In the genomic region with DNA sequence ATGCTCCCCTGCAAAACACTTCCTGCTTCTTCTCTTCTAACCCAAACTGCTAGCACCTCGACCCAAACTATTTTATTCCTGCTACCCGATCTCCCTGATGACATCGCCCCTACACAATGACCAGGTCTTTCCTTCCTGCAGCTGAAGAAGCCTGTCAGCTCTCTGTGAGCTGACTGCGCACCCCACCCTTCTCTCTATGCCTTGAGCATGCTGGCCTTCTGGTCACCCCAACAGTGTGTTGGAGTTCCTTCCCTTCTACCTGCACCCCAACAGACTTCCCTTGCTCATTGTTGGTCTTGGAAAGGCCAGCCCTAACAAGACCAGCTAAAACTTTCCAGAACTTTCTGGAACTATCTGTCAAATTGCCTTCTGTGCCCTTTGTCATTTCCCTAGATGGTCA, we compare ENCODE assay signal across 29 mouse cellular contexts.
DNase-seq lines count a peak whose midpoint lies in the region; ATAC-seq and TF ChIP-seq lines count a peak whose summit lies in the region.
"Had no signal": no experiment of that assay in that cellular context is flagged by ENCODE, and none has a peak within 500 bp of the region (broad histone marks: within the 10 kb centered on the region; RNA-seq: fewer than 3 reads in every experiment).

No protein-coding gene starts in this region.

- no peak for TF ChIP-seq POLR2A in bone marrow, adult 2 months (IDR thresholded peaks at IDR 0.05; ENCODE audit: borderline replicate concordance, control insufficient read depth, low read depth, low read length)

- TF ChIP-seq CTCF in heart, postnatal 0 days (IDR thresholded peaks at IDR 0.05; ENCODE audit: low read depth), result no peak
- no peak for TF ChIP-seq CTCF in liver, postnatal 0 days (IDR thresholded peaks at IDR 0.05; ENCODE audit: low read depth)
- no peak for TF ChIP-seq CTCF in bone marrow, adult 2 months (IDR thresholded peaks at IDR 0.05; ENCODE audit: control insufficient read depth, insufficient read depth, low read length)
- no peak for TF ChIP-seq CTCF in left cerebral cortex, adult 2 months (IDR thresholded peaks at IDR 0.05)

- H3K4me2 ChIP-seq in heart, postnatal 0 days (ENCODE audit: low read depth, low read length), result no peak overlapping the region
- H3K4me2 ChIP-seq in liver, postnatal 0 days (ENCODE audit: low read depth, low read length), result no peak overlapping the region
- H3K4me2 ChIP-seq in liver, embryonic 11.5 days, result no peak overlapping the region
- H3K4me2 ChIP-seq: embryonic facial prominence, embryonic 13.5 days; forebrain, embryonic 12.5 days; forebrain, embryonic 15.5 days; heart, embryonic 12.5 days; heart, embryonic 15.5 days; hindbrain, embryonic 14.5 days had no signal

- intact Hi-C loops in left cerebral cortex, adult 2 months (cut with DNase I), result no loop called here

- H3K79me2 ChIP-seq in macrophage (ENCODE audit: inconsistent target), result no peaks in the 10 kb centered on the region

- H3K9me3 ChIP-seq in heart, postnatal 0 days (replicated peaks; ENCODE audit: control insufficient read depth, low read length), result no peaks in the 10 kb centered on the region
- H3K9me3 ChIP-seq in liver, postnatal 0 days (ENCODE audit: low read length), result no peaks in the 10 kb centered on the region
- no peaks in the 10 kb centered on the region; the same call in 1 of the 2 replicates for H3K9me3 ChIP-seq in liver, embryonic 11.5 days (ENCODE audit: control insufficient read depth, low read length)
- H3K9me3 ChIP-seq: embryonic facial prominence, embryonic 10.5 days; embryonic facial prominence, embryonic 13.5 days; forebrain, embryonic 15.5 days; heart, embryonic 15.5 days had no signal

- H3K27ac ChIP-seq in heart, postnatal 0 days (ENCODE audit: low read depth), result no peak overlapping the region
- H3K27ac ChIP-seq in liver, postnatal 0 days (ENCODE audit: low read depth), result peak overlapping the region; percentile 4; the same call in 1 of the 2 replicates
- H3K27ac ChIP-seq in liver, embryonic 11.5 days (ENCODE audit: low read depth, low read length), result no peak overlapping the region
- H3K27ac ChIP-seq in bone marrow, adult 2 months (ENCODE audit: control insufficient read depth, insufficient read depth, low read depth, low read length, poor library complexity), result peak overlapping the region; percentile 37
- H3K27ac ChIP-seq in macrophage, result peak overlapping the region; percentile 59
- no peak overlapping the region for H3K27ac ChIP-seq in left cerebral cortex, adult 2 months
- H3K27ac ChIP-seq: embryonic facial prominence, embryonic 10.5 days; embryonic facial prominence, embryonic 13.5 days; forebrain, embryonic 12.5 days; forebrain, embryonic 15.5 days; heart, embryonic 15.5 days; hindbrain, embryonic 14.5 days; hindbrain, postnatal 0 days had no signal

- H3K27me3 ChIP-seq in heart, postnatal 0 days (ENCODE audit: control insufficient read depth, insufficient read depth, low read length), result no peaks in the 10 kb centered on the region
- H3K27me3 ChIP-seq in liver, postnatal 0 days (ENCODE audit: insufficient read depth, low read length), result no peaks in the 10 kb centered on the region
- H3K27me3 ChIP-seq in liver, embryonic 11.5 days (replicated peaks; ENCODE audit: control insufficient read depth, insufficient read depth, low read length), result no peaks in the 10 kb centered on the region
- H3K27me3 ChIP-seq: embryonic facial prominence, embryonic 13.5 days; forebrain, embryonic 12.5 days; forebrain, embryonic 15.5 days; heart, embryonic 12.5 days; heart, embryonic 15.5 days had no signal

- H3K4me3 ChIP-seq in heart, postnatal 0 days (ENCODE audit: low read depth, low read length), result no peak overlapping the region
- H3K4me3 ChIP-seq in liver, postnatal 0 days (ENCODE audit: low read depth, low read length), result no peak overlapping the region
- no peak overlapping the region for H3K4me3 ChIP-seq in liver, embryonic 11.5 days (ENCODE audit: low read depth, low read length)
- H3K4me3 ChIP-seq in bone marrow, adult 2 months (replicated peaks; ENCODE audit: control insufficient read depth, low read depth, low read length), result no peak overlapping the region
- H3K4me3 ChIP-seq in macrophage (ENCODE audit: inconsistent target), result no peak overlapping the region
- no peak overlapping the region for H3K4me3 ChIP-seq in left cerebral cortex, adult 2 months
- H3K4me3 ChIP-seq: embryonic facial prominence, embryonic 10.5 days; embryonic facial prominence, embryonic 13.5 days; erythroblast, embryonic 14.5 days; forebrain, embryonic 12.5 days; forebrain, embryonic 15.5 days; heart, embryonic 12.5 days; heart, embryonic 15.5 days had no signal

- H3K9ac ChIP-seq in heart, postnatal 0 days (replicated peaks; ENCODE audit: low read depth, low read length), result no peak overlapping the region
- H3K9ac ChIP-seq in liver, postnatal 0 days (replicated peaks), result no peak overlapping the region
- no peak overlapping the region for H3K9ac ChIP-seq in liver, embryonic 11.5 days (ENCODE audit: low read depth, low read length)
- H3K9ac ChIP-seq: embryonic facial prominence, embryonic 13.5 days; forebrain, embryonic 12.5 days; forebrain, embryonic 15.5 days; heart, embryonic 12.5 days; heart, embryonic 15.5 days; hindbrain, embryonic 14.5 days had no signal

- DNase-seq in heart, postnatal 0 days (ENCODE audit: low spot score), result no peak
- no peak for DNase-seq in heart, adult 8-10 months (ENCODE audit: low spot score)
- no peak for DNase-seq in liver, postnatal 0 days
- no peak for DNase-seq in liver, embryonic 11.5 days (ENCODE audit: low spot score)
- DNase-seq in left cerebral cortex, adult 2 months (ENCODE audit: extremely low spot score in 1 of 2, low spot score in 2 of 2), result no peak
- DNase-seq: adrenal gland, adult 2 months; adrenal gland, postnatal 14 days; cerebellum, adult 11-12 months; cerebellum, adult 8-10 months; cerebellum, postnatal 10 days; cerebellum, postnatal 36 days; embryo, embryonic 11 days; gastrocnemius, postnatal 25 days; heart, adult 18-20 months; heart, postnatal 14 days; heart, postnatal 4 days had no signal

- H3K36me3 ChIP-seq in heart, postnatal 0 days (replicated peaks; ENCODE audit: control insufficient read depth, insufficient read depth, low read length), result no peaks in the 10 kb centered on the region
- no peaks in the 10 kb centered on the region for H3K36me3 ChIP-seq in liver, postnatal 0 days (replicated peaks; ENCODE audit: insufficient read depth, low read length)
- no peaks in the 10 kb centered on the region for H3K36me3 ChIP-seq in liver, embryonic 11.5 days (ENCODE audit: control insufficient read depth, insufficient read depth, low read length)
- no peaks in the 10 kb centered on the region for H3K36me3 ChIP-seq in macrophage (ENCODE audit: inconsistent target)
- H3K36me3 ChIP-seq: embryonic facial prominence, embryonic 13.5 days; forebrain, embryonic 12.5 days; forebrain, embryonic 15.5 days; heart, embryonic 12.5 days; heart, embryonic 15.5 days had no signal

- no peak for TF ChIP-seq EP300 in heart, postnatal 0 days (IDR thresholded peaks at IDR 0.05; ENCODE audit: low read depth)
- no peak for TF ChIP-seq EP300 in liver, postnatal 0 days (IDR thresholded peaks at IDR 0.05; ENCODE audit: low read depth)

- H3K4me1 ChIP-seq in heart, postnatal 0 days (ENCODE audit: control insufficient read depth, insufficient read depth), result 0 out of 2 replicates have a peak, but pooled peaks cover 4% of the 10 kb centered on the region
- peaks cover 27% of the 10 kb centered on the region for H3K4me1 ChIP-seq in liver, postnatal 0 days (ENCODE audit: insufficient read depth)
- H3K4me1 ChIP-seq in liver, embryonic 11.5 days (replicated peaks; ENCODE audit: control insufficient read depth, insufficient read depth, low read length), result peaks cover 4% of the 10 kb centered on the region; the same call in 1 of the 2 replicates
- peaks cover 13% of the 10 kb centered on the region for H3K4me1 ChIP-seq in bone marrow, adult 2 months (ENCODE audit: control insufficient read depth, insufficient read depth, low read length)
- H3K4me1 ChIP-seq: embryonic facial prominence, embryonic 13.5 days; forebrain, embryonic 15.5 days had no signal

- 0 out of 2 replicates have a peak, but pooled peaks have one; percentile 17 for ATAC-seq in heart, postnatal 0 days (ENCODE audit: insufficient read depth, low read depth)
- no peak for ATAC-seq in liver, postnatal 0 days
- no peak for ATAC-seq in liver, embryonic 11.5 days (replicated peaks; ENCODE audit: low FRiP score)
- ATAC-seq: CD4-positive, CD25-positive, alpha-beta regulatory T cell, adult 4 months; forebrain, embryonic 15.5 days; hindbrain, postnatal 0 days; inflammation-experienced regulatory T-cells, adult 6 months had no signal

- 60% methylated on average over 4 of the region's 4 CpGs for WGBS in heart, postnatal 0 days
- 69% methylated on average over 4 of the region's 4 CpGs for WGBS in liver, postnatal 0 days (ENCODE audit: insufficient replicate concordance)
- 50% methylated on average over 4 of the region's 4 CpGs for WGBS in liver, embryonic 11.5 days
- 65% methylated on average over 4 of the region's 4 CpGs for WGBS in bone marrow, adult 2 months
- 82% methylated on average over 4 of the region's 4 CpGs for WGBS in macrophage (ENCODE audit: missing documents)

Comparison
In these comparisons a context has a peak if more than half of its experiments do, and no peak if none do; other contexts are left out.
1. H3K27ac ChIP-seq: peak in liver, postnatal 0 days (single experiment), bone marrow, adult 2 months (single experiment) and macrophage (single experiment); none in heart, postnatal 0 days (single experiment), liver, embryonic 11.5 days (single experiment) and left cerebral cortex, adult 2 months (single experiment).